Mouse (Mus musculus): ENCODE measurements at regions not wholly inside any gene's neighbourhood (a gene's known extent, or its start where the extent isn't known, plus 50 kb on each side); places are given as distances from the start of the nearest gene placed in this dataset.

- DNase-seq, result no peak
Observed at GRCm38 (mm10) chr4:34340057-34340456, 210.7 kb upstream of the Akirin2 start.

GRCm38 (mm10) chr4:34371281-34372032, 179.3 kb upstream of the Akirin2 start:
- DNase-seq, result no peak

GRCm38 (mm10) chr4:34386338-34386967, 164.3 kb upstream of the Akirin2 start:
- DNase-seq, result no peak

- DNase-seq, result peak; percentile 26
Observed at GRCm38 (mm10) chr4:34391499-34391898, 159.2 kb upstream of the Akirin2 start.

- no peak for DNase-seq
Observed at GRCm38 (mm10) chr4:34403061-34403460, 147.7 kb upstream of the Akirin2 start.

- no peak for DNase-seq
Observed at GRCm38 (mm10) chr4:34407181-34407580, 143.6 kb upstream of the Akirin2 start.

- no peak for DNase-seq
Observed at GRCm38 (mm10) chr4:34420970-34421369, 129.8 kb upstream of the Akirin2 start.

GRCm38 (mm10) chr4:34424131-34424646, 126.5 kb upstream of the Akirin2 start:
- DNase-seq, result no peak

- no peak for DNase-seq
Observed at GRCm38 (mm10) chr4:34429003-34429402, 121.7 kb upstream of the Akirin2 start.

GRCm38 (mm10) chr4:34429456-34430235, 121.1 kb upstream of the Akirin2 start:
- peak; percentile 36 for DNase-seq

- DNase-seq, result no peak
Observed at GRCm38 (mm10) chr4:34437316-34437715, 113.4 kb upstream of the Akirin2 start.

- no peak for DNase-seq
Observed at GRCm38 (mm10) chr4:34449582-34449981, 101.2 kb upstream of the Akirin2 start.

- DNase-seq, result no peak
Observed at GRCm38 (mm10) chr4:34462591-34462990, 88.1 kb upstream of the Akirin2 start.

- no peak for DNase-seq
Observed at GRCm38 (mm10) chr4:34465845-34466244, 84.9 kb upstream of the Akirin2 start.

- no peak for DNase-seq
Observed at GRCm38 (mm10) chr4:34466309-34466708, 84.4 kb upstream of the Akirin2 start.

- DNase-seq, result no peak
Observed at GRCm38 (mm10) chr4:34468096-34468495, 82.6 kb upstream of the Akirin2 start.

- no peak for DNase-seq
Observed at GRCm38 (mm10) chr4:34475792-34476448, 74.8 kb upstream of the Akirin2 start.

GRCm38 (mm10) chr4:34484273-34484672, 66.5 kb upstream of the Akirin2 start:
- no peak for DNase-seq

- no peak for DNase-seq
Observed at GRCm38 (mm10) chr4:34485574-34485973, 65.2 kb upstream of the Akirin2 start.

GRCm38 (mm10) chr4:34494961-34495723, 55.6 kb upstream of the Akirin2 start:
- no peak for DNase-seq

- no peak for DNase-seq
Observed at GRCm38 (mm10) chr4:34498325-34498724, 52.4 kb upstream of the Akirin2 start.

- DNase-seq, result no peak
Observed at GRCm38 (mm10) chr4:34498781-34499180, 52.0 kb upstream of the Akirin2 start.

All from thymus, postnatal 4 days (tissue).